Mouse (Mus musculus) cortical plate, adult 2 months (tissue): Measurements from ENCODE around the gene Sart1.

Experiments
- CTCF ChIP-seq: fragments of 200-500 bp; IDR thresholded peaks from 2 replicates; pipeline ENCODE4 v1.5.1; 2011; ENCODE audit warnings: mild to moderate bottlenecking, control low read depth, low read length; ENCODE audit not compliant: insufficient read depth; ENCODE audit errors: extremely low read depth
- POLR2A ChIP-seq: fragments of 200-500 bp; IDR thresholded peaks from 2 replicates; pipeline ENCODE4 v1.6.1; 2011; ENCODE audit warnings: mild to moderate bottlenecking, low read length, control low read depth; ENCODE audit not compliant: insufficient read depth; ENCODE audit errors: extremely low read depth

- TF ChIP-seq POLR2A = no peak
- no peak for TF ChIP-seq CTCF
These were observed 35.1 kb upstream of the Sart1 start for GRCm38 (mm10) chr19:5423561-5423960.
